Mouse (Mus musculus) liver, embryonic 14.5 days (tissue): ENCODE data around the gene Npcd.

Experiments used
- CTCF ChIP-seq: IDR thresholded peaks from 2 replicates; pipeline ENCODE4 v1.5.1; 2016; ENCODE audit warnings: antibody characterized with exemption, low read depth, control low read depth
- EP300 ChIP-seq: IDR thresholded peaks from 2 replicates; pipeline ENCODE4 v1.6.1; 2016; ENCODE audit warnings: antibody characterized with exemption, low read depth

GRCm38 (mm10) chr15:79763601-79764246 lies 70.3 kb downstream of the Npcd start:
- TF ChIP-seq CTCF: no peak
- no peak for TF ChIP-seq EP300
